Comparison of ENCODE assay signal across 20 mouse cellular contexts in genomic region chr1:128197353-128197752, GRCm38 (mm10).
"Had no signal": no experiment of that assay in that cellular context is flagged by ENCODE, and none has a peak within 500 bp of the region (broad histone marks: within the 10 kb centered on the region; RNA-seq: fewer than 3 reads in every experiment).

No protein-coding gene starts in this region.

- H3K27me3 ChIP-seq: lung, embryonic 15.5 days; megakaryocyte, embryonic 14.5 days; midbrain, embryonic 13.5 days; midbrain, embryonic 15.5 days; neural tube, embryonic 12.5 days had no signal

- H3K9ac ChIP-seq: liver, postnatal 0 days; lung, embryonic 15.5 days; midbrain, embryonic 13.5 days; midbrain, embryonic 15.5 days; neural tube, embryonic 12.5 days had no signal

- H3K27ac ChIP-seq: lung, embryonic 15.5 days; macrophage; midbrain, embryonic 13.5 days; midbrain, embryonic 15.5 days; neural tube, embryonic 12.5 days had no signal

- H3K9me3 ChIP-seq: lung, embryonic 15.5 days; megakaryocyte, embryonic 14.5 days; midbrain, embryonic 13.5 days; midbrain, embryonic 15.5 days; neural tube, embryonic 12.5 days had no signal

- ATAC-seq: lung, postnatal 0 days; midbrain, embryonic 13.5 days; midbrain, embryonic 15.5 days had no signal

- DNase-seq: liver, postnatal 0 days; lung, adult 2 months; lung, postnatal 14 days; lung, postnatal 36 days; retina, postnatal 1 day; right cerebral cortex, adult 18-20 months; right cerebral cortex, postnatal 25 days; right cerebral cortex, postnatal 4 days; spleen, adult 18-20 months; thymus, adult 18-20 months; thymus, postnatal 14 days; thymus, postnatal 36 days had no signal

- H3K4me3 ChIP-seq: lung, embryonic 15.5 days; megakaryocyte, embryonic 14.5 days; midbrain, embryonic 13.5 days; midbrain, embryonic 15.5 days; neural tube, embryonic 12.5 days had no signal

- H3K4me1 ChIP-seq: lung, embryonic 15.5 days; midbrain, embryonic 13.5 days; midbrain, embryonic 15.5 days; neural tube, embryonic 12.5 days had no signal

- H3K4me2 ChIP-seq: lung, embryonic 15.5 days; midbrain, embryonic 11.5 days; midbrain, embryonic 13.5 days; midbrain, embryonic 15.5 days; neural tube, embryonic 12.5 days had no signal
